Mouse (Mus musculus): Measurements from ENCODE around the gene Vezt.

Gene Vezt

GRCm38 (mm10) chr10:93950991-93951390, 84.6 kb downstream of the Vezt start:
- DNase-seq (ENCODE audit: low spot score in 2 of 2): no peak

- DNase-seq (ENCODE audit: low spot score in 2 of 2): no peak
Measured at GRCm38 (mm10) chr10:93949921-93950320, 85.7 kb downstream of the Vezt start.

- DNase-seq (ENCODE audit: low spot score in 2 of 2): no peak
Measured at GRCm38 (mm10) chr10:93945843-93946499, 89.6 kb downstream of the Vezt start.

DNA sequence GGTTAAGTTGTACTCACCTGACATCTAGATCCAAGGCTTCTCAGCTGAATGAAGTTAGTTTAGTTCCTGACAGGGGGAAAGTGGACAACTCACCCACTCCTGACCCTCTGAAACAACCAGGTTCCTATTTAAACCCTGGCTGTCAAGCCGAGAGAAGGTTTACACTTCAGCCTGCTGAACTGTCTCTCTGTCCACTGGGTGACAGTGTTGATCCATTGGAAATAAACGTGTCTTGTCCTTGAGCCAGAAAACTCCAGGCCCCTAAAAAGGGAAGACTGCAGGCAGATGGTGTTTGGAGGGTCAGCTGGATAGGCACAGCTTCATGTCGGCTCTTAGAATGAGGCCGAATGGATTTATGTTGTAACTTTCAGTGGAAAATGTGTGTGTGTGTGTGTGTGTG, 90.3 kb downstream of the Vezt start:
- DNase-seq (ENCODE audit: low spot score in 2 of 2): no peak

DNA sequence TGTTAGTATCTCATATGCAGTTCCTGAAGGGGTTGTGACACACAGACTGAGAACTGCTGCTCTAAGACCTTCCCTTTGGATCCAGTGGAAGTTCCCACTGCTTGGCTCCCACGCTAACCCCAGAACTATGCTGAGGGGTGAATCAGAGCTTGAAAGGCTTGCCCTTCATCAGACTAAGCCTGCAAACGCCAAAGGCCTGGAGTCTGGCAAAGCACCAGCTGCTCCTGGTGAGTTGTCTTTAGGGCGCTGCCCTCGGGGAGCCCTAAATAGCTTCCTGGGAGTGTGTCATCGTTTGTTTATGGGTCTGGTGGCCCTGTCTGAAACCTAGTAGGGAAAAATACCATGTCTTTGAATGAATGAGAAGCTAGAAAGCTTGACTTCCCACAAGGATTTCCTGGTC, 91.4 kb downstream of the Vezt start:
- DNase-seq (ENCODE audit: low spot score in 2 of 2): no peak

DNA sequence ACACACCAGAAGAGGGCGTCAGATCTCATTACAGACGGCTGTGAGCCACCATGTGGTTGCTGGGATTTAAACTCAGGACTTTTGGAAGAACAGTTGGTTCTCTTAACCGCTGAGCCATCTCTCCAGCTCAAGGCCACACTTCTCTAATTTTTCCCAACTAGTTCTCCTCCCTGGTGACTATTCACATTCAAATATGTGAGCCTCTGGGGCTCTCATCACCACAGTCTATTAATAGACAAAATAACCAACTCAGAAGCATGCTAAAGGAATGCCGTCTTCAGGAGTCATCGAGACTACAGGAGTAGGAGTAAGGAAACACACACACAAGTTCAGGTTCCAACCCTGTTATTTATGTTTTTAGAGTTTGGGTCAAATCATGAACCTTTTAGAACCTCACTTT, 95.3 kb downstream of the Vezt start:
- DNase-seq (ENCODE audit: low spot score in 2 of 2): no peak

- no peak for DNase-seq (ENCODE audit: low spot score in 2 of 2)
Measured at GRCm38 (mm10) chr10:93939676-93940075, 95.9 kb downstream of the Vezt start.

DNA sequence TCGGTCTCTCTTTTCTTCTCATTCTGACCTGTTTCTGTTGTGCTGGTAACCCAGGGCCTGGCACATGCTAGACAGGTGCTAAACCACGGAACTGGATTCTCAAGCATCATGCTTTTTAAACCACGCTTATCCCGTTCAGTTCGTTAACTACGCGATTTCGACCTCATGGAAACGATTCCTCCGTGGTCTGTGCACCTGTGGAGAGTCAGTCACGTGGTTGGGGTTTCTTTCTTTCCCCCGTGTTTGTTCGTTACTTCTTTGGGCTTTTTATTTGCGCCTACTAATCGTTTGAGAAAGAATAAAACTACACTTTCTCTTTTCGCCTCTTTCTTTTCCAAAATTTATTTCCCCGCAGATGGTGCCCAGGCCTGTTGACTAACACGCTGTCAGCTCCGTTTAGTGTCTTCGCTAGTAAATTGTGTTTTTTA, 96.8 kb downstream of the Vezt start:
- no peak for DNase-seq (ENCODE audit: low spot score in 2 of 2)

- DNase-seq (ENCODE audit: low spot score in 2 of 2): no peak
Measured at GRCm38 (mm10) chr10:93933980-93934379, 101.6 kb downstream of the Vezt start.

GRCm38 (mm10) chr10:93932861-93933260, 102.8 kb downstream of the Vezt start:
- no peak for DNase-seq (ENCODE audit: low spot score in 2 of 2)

- DNase-seq (ENCODE audit: low spot score in 2 of 2): no peak
Measured at GRCm38 (mm10) chr10:93932020-93932419, 103.6 kb downstream of the Vezt start.

DNA sequence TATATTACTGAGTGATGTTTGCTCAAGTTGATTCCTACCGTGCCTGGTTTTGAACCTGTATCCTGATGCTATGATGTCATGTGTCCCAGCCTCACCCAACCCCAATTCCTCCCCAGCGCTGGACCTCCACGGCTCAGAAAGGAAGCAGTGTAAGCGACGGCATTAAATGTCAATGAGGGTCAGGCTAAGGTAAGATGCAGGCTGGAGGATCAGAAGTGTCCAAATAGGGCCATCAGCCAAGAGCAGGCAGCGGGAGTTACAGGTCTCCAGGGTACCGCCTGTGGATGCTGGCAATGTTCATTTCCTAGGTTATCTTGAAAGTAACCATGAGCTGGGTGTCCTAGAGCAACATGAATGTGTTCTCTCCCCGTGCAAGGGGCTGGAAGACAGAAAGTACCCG, 104.2 kb downstream of the Vezt start:
- no peak for DNase-seq (ENCODE audit: low spot score in 2 of 2)

- DNase-seq (ENCODE audit: low spot score in 2 of 2): no peak
Measured at GRCm38 (mm10) chr10:93930236-93930824, 105.3 kb downstream of the Vezt start.

- no peak for DNase-seq (ENCODE audit: low spot score in 2 of 2)
Measured at GRCm38 (mm10) chr10:93924666-93925065, 111.0 kb downstream of the Vezt start.

DNA sequence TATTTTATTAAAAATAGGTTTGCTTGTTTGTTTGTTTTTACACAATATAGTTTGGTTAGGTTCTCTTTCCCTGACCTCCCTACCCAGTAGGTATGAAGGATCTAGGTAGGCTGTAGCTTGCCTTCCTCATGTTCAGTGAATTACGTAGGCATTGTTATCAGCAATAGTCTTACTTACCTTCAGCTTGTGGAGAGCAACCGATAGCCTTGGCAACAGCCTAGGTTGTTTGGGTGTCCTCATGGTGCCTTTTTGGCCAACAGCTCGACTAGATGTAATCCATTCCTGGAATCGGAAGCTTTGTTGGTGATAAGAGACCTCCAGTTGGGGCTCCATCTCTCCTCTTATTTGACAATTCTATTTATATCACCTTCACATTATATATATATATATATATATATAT, 114.5 kb downstream of the Vezt start:
- no peak for DNase-seq (ENCODE audit: low spot score in 2 of 2)

DNA sequence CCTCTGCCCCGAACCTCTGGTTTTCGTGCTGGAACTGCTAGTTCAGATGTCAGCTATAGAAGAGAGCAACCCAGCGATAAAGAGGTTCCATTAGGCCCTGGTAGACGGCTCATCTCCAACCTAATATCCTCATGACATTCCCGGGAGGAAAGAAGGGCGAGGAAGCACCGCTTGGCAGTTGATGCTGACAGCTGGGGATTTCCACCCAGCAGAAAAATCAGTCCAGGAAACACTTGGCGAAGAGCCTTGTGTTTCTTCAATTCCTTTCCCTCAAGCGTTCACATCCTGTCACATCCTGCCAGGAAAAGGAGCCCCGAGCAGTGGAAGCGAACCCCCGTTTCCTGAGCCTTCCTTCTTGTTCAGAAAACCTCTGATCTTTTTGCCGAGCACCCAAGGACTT, 116.4 kb downstream of the Vezt start:
- DNase-seq (ENCODE audit: low spot score in 2 of 2): no peak

DNA sequence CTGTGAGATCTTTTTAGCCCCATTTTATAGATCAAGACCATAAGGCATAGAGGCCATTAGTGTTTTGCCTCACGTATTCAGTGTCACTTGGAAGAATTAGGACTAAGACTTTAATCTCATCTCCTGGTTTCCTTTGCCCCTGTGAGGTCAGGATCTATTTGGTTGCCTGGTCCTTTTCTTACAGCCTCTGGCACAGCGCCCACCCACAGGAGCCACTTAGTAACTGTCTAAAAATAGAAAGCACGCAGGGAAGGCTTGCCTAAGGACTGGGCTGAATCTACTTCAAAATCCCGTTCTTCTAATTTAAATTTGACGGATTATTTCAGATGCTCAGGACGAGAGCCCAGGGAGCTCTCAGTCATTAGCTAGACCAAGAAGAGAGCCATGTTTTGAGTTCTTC, 116.9 kb downstream of the Vezt start:
- no peak for DNase-seq (ENCODE audit: low spot score in 2 of 2)

DNA sequence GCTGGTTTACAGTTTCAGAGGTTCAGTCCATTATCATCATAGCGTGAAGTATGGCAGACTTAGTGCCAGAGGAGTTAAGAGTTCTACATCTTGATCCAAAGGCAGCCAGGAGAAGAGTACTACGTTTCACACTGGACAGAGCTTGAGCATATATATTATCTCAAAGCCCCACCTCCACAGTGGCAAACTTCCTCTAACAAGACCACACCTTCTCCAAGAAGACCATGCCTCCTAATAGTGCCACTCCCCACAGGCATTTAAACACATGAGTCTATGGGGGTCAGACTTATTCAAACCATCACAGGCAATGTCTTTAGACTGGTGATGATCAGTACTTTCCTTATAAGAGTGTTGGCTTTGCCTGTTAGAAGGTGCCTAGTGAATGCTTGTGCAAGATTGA, 117.5 kb downstream of the Vezt start:
- DNase-seq (ENCODE audit: low spot score in 2 of 2): no peak

DNA sequence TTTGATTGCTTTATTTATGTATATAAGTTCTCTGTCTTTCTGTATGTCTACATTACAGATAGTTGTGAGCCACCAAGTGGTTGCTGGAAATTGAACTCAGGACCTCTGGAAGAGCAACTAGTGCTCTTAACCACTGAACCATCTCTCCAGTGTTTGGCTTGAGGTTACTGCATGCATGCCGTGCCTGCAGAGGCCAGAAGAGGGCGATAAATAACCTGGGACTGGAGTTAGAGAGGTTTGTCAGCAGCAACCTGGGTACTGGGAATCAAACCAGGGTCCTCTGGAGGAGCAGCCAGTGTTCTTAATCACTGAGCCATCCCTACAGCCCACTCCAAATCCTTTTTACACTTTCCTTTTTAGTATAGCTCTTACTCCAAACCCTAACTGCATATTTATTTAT, 118.8 kb downstream of the Vezt start:
- DNase-seq (ENCODE audit: low spot score in 2 of 2): no peak

DNA sequence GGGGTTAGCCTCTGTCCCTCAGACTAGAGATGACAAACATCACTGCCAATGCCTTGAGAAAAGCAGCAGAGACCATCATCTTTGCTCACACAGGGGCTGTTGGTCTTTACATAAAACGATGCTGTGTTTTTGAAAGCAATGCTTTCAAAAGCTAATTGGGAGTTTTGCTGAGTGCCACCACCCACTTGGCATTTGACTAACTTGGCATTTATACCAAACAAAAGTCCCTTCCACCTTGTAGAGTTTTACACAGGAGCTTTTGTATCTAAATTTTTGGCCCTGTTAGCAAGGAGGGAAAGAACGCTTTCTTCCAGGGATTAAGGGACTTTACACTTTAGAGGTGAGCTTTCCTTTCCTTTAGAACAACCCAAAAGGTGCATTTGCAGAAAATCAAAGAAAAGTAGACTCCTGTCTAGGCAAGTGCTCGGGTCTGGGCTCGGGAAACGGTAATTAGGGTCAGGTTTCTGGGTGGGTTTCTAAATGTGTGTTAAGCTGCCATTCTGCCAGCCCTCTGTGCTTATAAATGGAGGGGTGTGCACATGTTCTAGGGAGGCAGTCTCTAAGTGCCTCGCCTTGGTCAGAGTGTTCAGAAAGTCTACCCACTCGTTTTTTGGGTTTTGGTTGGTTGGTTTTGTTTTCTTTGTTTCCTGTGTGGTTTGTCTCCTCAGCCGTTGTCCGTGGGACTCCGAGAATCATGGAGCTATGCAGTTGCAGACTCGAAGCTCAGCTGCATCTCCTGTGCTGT, 119.9 kb downstream of the Vezt start:
- DNase-seq (ENCODE audit: low spot score in 2 of 2): no peak

GRCm38 (mm10) chr10:93913525-93913924, 122.1 kb downstream of the Vezt start:
- DNase-seq (ENCODE audit: low spot score in 2 of 2): no peak

DNA sequence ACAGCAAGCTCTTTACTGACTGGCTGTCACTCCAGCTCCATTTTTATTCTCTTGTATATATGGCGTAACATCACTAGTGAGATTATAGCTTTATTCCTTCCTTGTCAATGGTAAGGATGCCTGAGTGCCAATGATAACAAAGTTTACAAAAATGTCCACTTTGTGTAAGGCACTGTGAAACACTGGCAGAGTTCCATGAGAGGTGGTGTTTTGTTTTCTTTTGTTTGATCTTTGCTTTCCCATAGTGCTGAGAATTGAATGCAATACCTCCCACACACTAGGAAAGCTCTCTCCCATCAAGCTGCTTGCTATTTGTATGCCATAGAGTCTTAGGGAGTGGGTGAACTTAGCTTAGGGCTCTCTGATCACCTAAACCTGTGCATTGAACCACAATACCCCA, 122.7 kb downstream of the Vezt start:
- no peak for DNase-seq (ENCODE audit: low spot score in 2 of 2)

DNA sequence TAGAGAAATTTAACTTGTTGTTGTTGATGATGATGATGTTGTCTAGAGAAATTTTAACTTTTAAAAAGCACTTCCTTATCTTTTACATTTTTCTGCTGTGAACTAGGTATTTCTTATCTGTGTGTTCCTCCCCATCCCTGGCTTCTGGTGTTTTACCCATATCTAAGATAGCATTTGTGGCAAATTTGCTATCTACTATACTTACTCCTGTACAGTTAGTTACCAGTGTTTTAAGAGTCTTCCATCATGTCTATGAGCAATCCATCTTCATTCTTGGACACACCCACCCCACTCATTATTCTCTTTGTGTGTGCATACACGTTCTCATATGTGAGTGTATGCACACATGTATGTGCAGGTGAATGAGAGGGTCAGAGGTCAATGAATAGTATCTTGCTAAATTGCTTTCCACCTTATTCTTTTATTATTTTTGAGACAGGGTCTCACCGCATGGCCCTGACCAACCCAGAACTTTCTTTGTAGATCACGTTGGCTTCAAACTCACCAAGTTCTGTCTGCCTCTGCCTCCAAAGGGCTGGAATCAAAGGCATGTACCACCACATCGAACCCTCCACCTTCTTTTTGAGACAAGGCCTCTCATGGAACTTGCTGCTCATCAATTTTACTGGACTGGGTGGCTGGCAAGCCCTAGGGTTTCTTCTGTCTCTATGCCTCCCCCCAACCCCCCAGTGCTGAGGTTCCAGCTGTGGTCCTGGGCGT, 123.3 kb downstream of the Vezt start:
- no peak for DNase-seq (ENCODE audit: low spot score in 2 of 2)
